Mouse (Mus musculus) heart, postnatal 0 days (tissue): ENCODE data around the gene Twsg1.

Experiments
- CTCF ChIP-seq: IDR thresholded peaks from 2 replicates; pipeline ENCODE4 v1.5.1; 2016; ENCODE audit warnings: antibody characterized with exemption, control low read depth, low read depth
- EP300 ChIP-seq: IDR thresholded peaks from 2 replicates; pipeline ENCODE4 v1.6.1; 2016; ENCODE audit warnings: antibody characterized with exemption, low read depth

- TF ChIP-seq CTCF: no peak
- TF ChIP-seq EP300: no peak
Measured at GRCm38 (mm10) chr17:65884061-65884669, 66.9 kb downstream of the Twsg1 start.
